Mouse (Mus musculus) heart, adult 2 months (tissue): Measurements from ENCODE around the gene A630095N17Rik. TPM values are rescaled to one million over a fixed set of nuclear protein-coding genes. Genes with fewer than 3 reads are reported as not detected.

Experiments
- DNase-seq, 2 experiments: peaks; one replicate each; pipeline ENCODE4 v3.0.0; 2021
- H3K27ac ChIP-seq: fragments of 200-600 bp; 2 replicates; pipeline ENCODE4 v1.8.1; 2022
- H3K27me3 ChIP-seq: fragments of 200-500 bp; 2 replicates; pipeline ENCODE4 v1.6.1; 2012; ENCODE audit warnings: mild to moderate bottlenecking, low read length, inconsistent platforms, mixed read lengths; ENCODE audit not compliant: control insufficient read depth, insufficient read depth
- H3K36me3 ChIP-seq: fragments of 200-500 bp; 2 replicates; pipeline ENCODE4 v1.6.1; 2012; ENCODE audit warnings: low read length, inconsistent platforms; ENCODE audit not compliant: control insufficient read depth, insufficient read depth
- H3K4me1 ChIP-seq: fragments of 200-500 bp; 2 replicates; pipeline ENCODE4 v1.6.1; 2011; ENCODE audit warnings: low read length; ENCODE audit not compliant: control insufficient read depth, insufficient read depth
- H3K4me3 ChIP-seq: fragments of 200-600 bp; 2 replicates; pipeline ENCODE4 v1.8.1; 2022
- H3K79me2 ChIP-seq: fragments of 200-500 bp; replicated peaks from 2 replicates; pipeline ENCODE4 v1.6.1; 2012; ENCODE audit warnings: mild to moderate bottlenecking, inconsistent platforms, low read length, moderate library complexity, mixed read lengths; ENCODE audit not compliant: control insufficient read depth, insufficient read depth
- H3K9ac ChIP-seq: fragments of 200-500 bp; 2 replicates; pipeline ENCODE4 v1.6.1; 2012; ENCODE audit warnings: low read depth, mild to moderate bottlenecking, control low read depth, inconsistent platforms, low read length, mixed read lengths
- CTCF ChIP-seq: fragments of 200-600 bp; IDR thresholded peaks from 2 replicates; pipeline ENCODE4 v1.8.1; 2022; ENCODE audit warnings: antibody characterized with exemption, mild to moderate bottlenecking, moderate library complexity
- EP300 ChIP-seq: fragments of 200-500 bp; IDR thresholded peaks from 2 replicates; pipeline ENCODE4 v1.6.1; 2011; ENCODE audit warnings: low read depth, low read length, control low read depth; ENCODE audit not compliant: insufficient read depth
- POLR2A ChIP-seq: fragments of 200-500 bp; IDR thresholded peaks from 2 replicates; pipeline ENCODE4 v1.6.1; 2011; ENCODE audit warnings: mild to moderate bottlenecking, low read depth, low read length, control low read depth; ENCODE audit not compliant: insufficient read depth
- WGBS: fragments of 180-500 bp; shearing (Covaris S2); methylation state at CpG from one replicate; pipeline ENCODE4 v1.1.7; 2018; 5-methylcytosine and 5-hydroxymethylcytosine counted together
- intact Hi-C: fragments of 180-260 bp; cut with DNase I; formaldehyde crosslinking; loops from one replicate; pipeline ENCODE4 v1.15.1; 2025
- polyA plus RNA-seq: library from polyadenylated mRNA; depleted of rRNA; stranded (reverse); fragments of >200 nt; gene quantifications from 2 replicates; pipeline ENCODE4 v1.2.3, GENCODE M21; 2012
- total RNA-seq, 2 experiments: library from RNA; stranded (reverse); gene quantifications; 2 replicates each; pipeline ENCODE4 v1.2.3; 2021

The A630095N17Rik gene
- total and polyA plus RNA-seq, 3 experiments: not detected

DNA sequence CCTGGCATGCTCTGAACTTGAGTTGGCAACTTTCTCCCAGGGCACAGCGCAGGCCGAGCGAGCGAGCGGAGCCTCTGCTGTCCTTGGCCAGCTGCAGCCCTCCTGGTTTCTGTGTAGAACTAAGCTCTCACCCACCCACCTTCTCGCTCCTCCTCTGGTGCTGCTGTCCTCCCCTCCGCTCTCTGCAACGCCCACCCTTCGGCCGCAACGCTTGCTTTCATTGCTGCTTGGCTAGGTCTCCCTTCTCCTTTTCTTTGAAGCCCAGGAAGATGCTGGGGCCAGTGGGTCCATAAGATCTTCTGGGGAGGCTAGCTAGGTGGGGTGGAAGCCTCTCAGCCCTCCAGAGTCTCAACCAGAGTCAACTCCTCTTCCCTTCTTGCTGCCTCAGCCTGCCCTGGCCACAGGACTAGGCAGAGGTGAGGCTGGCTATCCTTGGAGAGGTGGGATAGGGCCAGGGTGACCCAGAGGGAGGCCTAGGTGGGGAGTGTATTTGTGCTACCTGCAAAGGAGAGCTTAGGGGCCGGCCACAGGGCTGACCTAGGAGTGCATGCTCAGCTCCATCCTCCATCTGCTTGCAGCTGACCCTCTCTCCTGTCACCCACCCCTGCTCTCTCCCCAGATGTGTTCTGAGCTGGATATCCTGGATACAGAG lies 12.4 kb upstream of the A630095N17Rik start:
- intact Hi-C loops: no loop called here
- Histone ChIP-seq H3K36me3 (no peaks in the 10 kb centered on the region), H3K4me3 (no peak overlapping the region), H3K27me3 (no peaks in the 10 kb centered on the region), H3K79me2 (no peaks in the 10 kb centered on the region), H3K4me1 (peaks cover 13% of the 10 kb centered on the region), H3K9ac (no peak overlapping the region), H3K27ac (no peak overlapping the region)
- 87% methylated on average over 12 of the region's 12 CpGs for WGBS
- DNase-seq: no peak
- TF ChIP-seq CTCF (no peak), EP300 (no peak), POLR2A (no peak)

DNA sequence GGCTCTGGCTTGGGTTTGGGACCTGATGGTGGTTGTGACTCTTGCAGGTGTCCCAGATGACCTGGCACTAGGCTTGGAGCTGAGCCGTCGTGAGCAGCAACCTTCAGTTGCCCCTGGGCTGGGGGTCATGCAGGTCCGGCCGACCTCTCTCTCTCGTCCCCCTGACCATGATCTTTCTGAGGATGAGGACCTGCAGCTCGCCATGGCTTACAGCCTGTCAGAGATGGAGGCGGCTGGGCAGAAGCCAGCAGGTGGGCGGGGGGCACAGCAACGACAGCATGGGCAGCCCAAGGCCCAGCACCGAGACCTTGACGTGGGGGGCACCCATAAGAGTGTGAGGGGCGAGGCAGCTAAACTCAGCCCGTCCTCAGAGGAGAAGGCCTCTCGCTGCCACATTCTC lies 11.5 kb upstream of the A630095N17Rik start:
- no peak for DNase-seq
- Histone ChIP-seq H3K27ac (no peak overlapping the region), H3K4me1 (peaks cover 11% of the 10 kb centered on the region), H3K36me3 (no peaks in the 10 kb centered on the region), H3K9ac (no peak overlapping the region), H3K27me3 (no peaks in the 10 kb centered on the region), H3K4me3 (no peak overlapping the region), H3K79me2 (no peaks in the 10 kb centered on the region)
- TF ChIP-seq CTCF: no peak
- no peak for TF ChIP-seq EP300
- TF ChIP-seq POLR2A: no peak
- WGBS: 90% methylated on average over 14 of the region's 14 CpGs
- intact Hi-C loops: no loop called here

DNA sequence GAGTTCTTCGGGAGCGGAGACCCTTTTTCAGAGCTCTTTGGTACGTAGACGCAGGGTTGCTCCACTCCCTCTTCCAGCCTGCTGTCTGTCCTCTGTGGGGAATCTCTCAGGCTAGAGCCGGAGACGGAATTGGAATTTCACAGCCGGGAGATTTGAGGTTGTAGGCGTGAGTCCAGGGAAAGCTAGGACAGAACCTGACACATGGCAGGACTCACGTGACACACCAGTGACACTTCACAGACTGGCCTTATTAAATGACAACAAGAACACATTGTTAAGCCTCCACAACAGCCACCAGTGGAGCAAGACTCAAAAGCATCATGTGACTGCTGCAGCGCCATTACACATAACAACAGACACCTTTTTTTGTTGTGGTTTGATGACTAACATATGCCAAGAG lies 7.7 kb upstream of the A630095N17Rik start:
- 54% methylated on average over 10 of the region's 10 CpGs for WGBS
- no peak for TF ChIP-seq POLR2A
- peak; percentile 84; the same call in 1 of the 2 replicates for TF ChIP-seq EP300
- no peaks in the 10 kb centered on the region for H3K27me3 ChIP-seq
- H3K4me3 ChIP-seq: no peak overlapping the region
- peak overlapping the region; percentile 74 for H3K27ac ChIP-seq
- intact Hi-C loops: loop anchor here (5.0 kb wide), 1 partner anchor 78 kb away; the partner anchor contains the start of gene Dnpep
- no peak overlapping the region for H3K9ac ChIP-seq
- peak; percentile 37 to 62 for DNase-seq
- H3K4me1 ChIP-seq: peaks cover 7% of the 10 kb centered on the region
- H3K36me3 ChIP-seq: no peaks in the 10 kb centered on the region; the same call in 1 of the 2 replicates
- H3K79me2 ChIP-seq: no peaks in the 10 kb centered on the region

DNA sequence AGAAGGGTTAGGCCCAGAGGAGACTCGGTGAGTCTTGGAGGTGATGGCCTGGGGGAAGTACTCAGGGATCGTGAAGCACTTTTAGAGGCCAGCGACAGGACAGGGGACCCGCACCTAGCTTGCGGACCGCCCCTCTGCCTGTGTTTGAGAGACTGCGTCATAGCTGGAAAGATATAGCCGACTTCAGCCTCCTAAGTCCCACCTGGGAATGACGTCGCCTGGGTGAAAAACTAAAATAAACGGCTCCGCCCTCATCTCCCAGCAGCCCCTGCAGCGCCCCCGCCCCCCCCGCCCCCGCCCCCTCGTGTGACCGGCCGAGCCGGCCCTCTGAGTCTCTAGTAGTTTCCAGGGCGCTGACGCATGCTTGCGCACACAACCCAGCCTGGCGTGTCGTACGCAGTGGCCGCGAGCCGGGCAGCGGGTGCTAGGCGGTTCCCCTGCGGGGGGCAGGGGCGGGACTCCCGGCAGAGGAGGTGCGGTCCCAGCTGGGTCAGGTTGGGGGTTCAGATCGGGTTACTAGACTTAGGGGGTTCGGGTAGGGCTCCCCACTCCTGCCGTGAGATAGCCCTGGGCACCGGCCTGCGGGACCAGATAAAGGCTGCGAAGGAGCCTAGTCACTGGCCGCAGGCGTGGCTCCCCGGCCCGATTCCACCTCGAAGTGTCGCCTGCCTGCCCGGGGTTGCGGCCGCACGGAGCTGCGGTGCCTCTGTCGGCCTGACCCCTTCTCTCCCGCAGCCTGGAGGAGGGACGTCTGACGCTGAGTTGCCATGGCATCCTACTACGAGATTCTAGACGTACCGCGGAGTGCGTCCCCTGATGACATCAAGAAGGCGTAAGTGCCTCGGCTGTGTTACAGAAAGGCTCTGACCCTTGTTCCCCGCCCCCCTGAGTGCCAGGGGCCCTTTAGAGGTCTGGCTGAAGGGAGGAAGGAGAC lies 4.5 kb upstream of the A630095N17Rik start, which contains the start of gene Dnajb2:
Dnajb2 (plus strand) TSS at position 290 of the 934 bp plus-strand sequence.
- DNase-seq: peak; percentile 93 to 94
- H3K27ac ChIP-seq: peak within 1 kb of the TSS; percentile 94
- intact Hi-C loops: loop anchor here (1.0 to 5.0 kb wide), 4 partner anchors 11 to 81 kb away; partner anchors contain the start of gene Dnpep
- H3K79me2 ChIP-seq: no peaks in the 10 kb centered on the region
- under 1% methylated on average over 63 of the region's 64 CpGs for whole genome bisulfite sequencing
- H3K36me3 ChIP-seq: no peaks in the 10 kb centered on the region; the same call in 1 of the 2 replicates
- peak within 1 kb of the TSS; percentile 96 for H3K9ac ChIP-seq
- no peaks in the 10 kb centered on the region for H3K27me3 ChIP-seq
- H3K4me1 ChIP-seq: peaks cover 9% of the 10 kb centered on the region
- H3K4me3 ChIP-seq: peak within 1 kb of the TSS; percentile 95
- TF ChIP-seq POLR2A: peak; percentile 98
- no peak for TF ChIP-seq CTCF
- peak; percentile 35; the same call in 1 of the 2 replicates for TF ChIP-seq EP300

DNA sequence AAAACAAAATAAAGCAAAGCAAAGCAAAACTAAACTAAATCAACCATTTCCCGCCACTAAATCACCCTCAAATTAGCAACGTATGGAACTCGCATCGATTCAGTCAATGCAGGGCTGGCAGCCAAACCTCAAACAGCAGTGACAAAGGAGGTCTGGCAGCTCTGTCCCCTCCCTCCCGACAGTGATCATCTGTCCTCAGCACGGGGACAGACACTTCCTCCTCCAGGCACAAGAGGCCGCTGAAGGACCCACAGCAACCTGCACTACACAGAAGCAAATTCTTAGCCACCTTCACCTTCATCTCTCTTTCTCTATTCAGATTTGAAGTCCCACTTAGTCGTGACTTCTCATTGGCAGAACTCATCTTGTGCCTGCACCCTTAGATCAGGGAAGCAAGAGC lies 2.7 kb upstream of the A630095N17Rik start:
- Histone ChIP-seq H3K4me1 (peaks cover 9% of the 10 kb centered on the region), H3K9ac (peak overlapping the region; percentile 46; the same call in 1 of the 2 replicates), H3K4me3 (no peak overlapping the region), H3K79me2 (no peaks in the 10 kb centered on the region), H3K36me3 (no peaks in the 10 kb centered on the region; the same call in 1 of the 2 replicates), H3K27me3 (no peaks in the 10 kb centered on the region), H3K27ac (peak overlapping the region; percentile 36)
- intact Hi-C loops: loop anchor here (2.0 to 5.0 kb wide), 2 partner anchors 24 to 83 kb away; partner anchors contain the start of genes Dnpep, Glb1l and Stk16
- WGBS: under 1% methylated on average over 8 of the region's 8 CpGs
- peak; percentile 76 to 79 for DNase-seq
- TF ChIP-seq CTCF (peak; percentile 92), EP300 (peak; percentile 69), POLR2A (peak; percentile 19; the same call in 1 of the 2 replicates)
